Mouse (Mus musculus) limb, embryonic 14.5 days (tissue): ENCODE measurements around the gene Mrps33. TPM values are rescaled to one million over a fixed set of nuclear protein-coding genes. Genes with fewer than 3 reads are reported as not detected.

ENCODE experiments used
- ATAC-seq: fragments of 200-750 bp; cut with Nextera tagmentation; 2 replicates; pipeline ENCODE4 v1.8.0; 2017; ENCODE audit warnings: low read depth, moderate number of reproducible peaks, moderate TSS enrichment; ENCODE audit not compliant: low FRiP score
- DNase-seq: peaks from one replicate; pipeline ENCODE4 v3.0.0-alpha.2; 2015; ENCODE audit warnings: low spot score
- H3K27ac ChIP-seq: fragments of 300-500 bp; sonication (generic); replicated peaks from 2 replicates; pipeline ENCODE4 v1.5.1; 2014; ENCODE audit warnings: low read depth, mild to moderate bottlenecking, low read length, moderate library complexity, mixed read lengths
- H3K27me3 ChIP-seq: fragments of 300-500 bp; sonication (generic); 2 replicates; pipeline ENCODE4 v1.6.1; 2014; ENCODE audit warnings: low read length, mixed read lengths; ENCODE audit not compliant: control insufficient read depth, insufficient read depth
- H3K36me3 ChIP-seq: fragments of 300-500 bp; sonication (generic); 2 replicates; pipeline ENCODE4 v1.6.1; 2014; ENCODE audit warnings: mild to moderate bottlenecking, low read length, moderate library complexity, mixed read lengths; ENCODE audit not compliant: control insufficient read depth, insufficient read depth
- H3K4me1 ChIP-seq: fragments of 300-500 bp; sonication (generic); 2 replicates; pipeline ENCODE4 v1.6.1; 2014; ENCODE audit warnings: antibody characterized with exemption, low read length, mixed read lengths; ENCODE audit not compliant: control insufficient read depth, insufficient read depth
- H3K4me2 ChIP-seq: fragments of 300-500 bp; sonication (generic); replicated peaks from 2 replicates; pipeline ENCODE4 v1.6.1; 2014; ENCODE audit warnings: low read depth, mild to moderate bottlenecking, low read length, moderate library complexity; ENCODE audit not compliant: severe bottlenecking
- H3K4me3 ChIP-seq: fragments of 300-500 bp; sonication (generic); replicated peaks from 2 replicates; pipeline ENCODE4 v1.5.1; 2014; ENCODE audit warnings: low read length
- H3K9ac ChIP-seq: fragments of 300-500 bp; sonication (generic); 2 replicates; pipeline ENCODE4 v1.6.1; 2014; ENCODE audit warnings: mild to moderate bottlenecking, low read depth, low read length, moderate library complexity; ENCODE audit not compliant: severe bottlenecking
- H3K9me3 ChIP-seq: fragments of 300-500 bp; sonication (generic); 2 replicates; pipeline ENCODE4 v1.6.1; 2016; ENCODE audit warnings: low read length; ENCODE audit not compliant: control insufficient read depth
- POLR2A ChIP-seq: fragments of 200-500 bp; IDR thresholded peaks from 2 replicates; pipeline ENCODE4 v1.8.0; 2012; ENCODE audit warnings: inconsistent platforms, mild to moderate bottlenecking, moderate library complexity, borderline replicate concordance; ENCODE audit not compliant: insufficient read depth, insufficient read length; ENCODE audit errors: extremely low read depth
- WGBS: fragments of 180-500 bp; shearing (Covaris S2); extraction: QIAGEN DNeasy Blood & Tissue Kit; methylation state at CpG from one replicate; pipeline ENCODE4 v1.1.7; 2014; 5-methylcytosine and 5-hydroxymethylcytosine counted together
- polyA plus RNA-seq, 2 experiments: library from polyadenylated mRNA; depleted of rRNA in 1 of 2; stranded (reverse) in 1 of 2; unstranded in 1 of 2; fragments of >200 nt; fragmentation: Nextera tagmentation in 1 of 2; extraction: Ambion mirVana in 1 of 2; gene quantifications; 2 replicates each; pipeline versions ENCODE4 v1.2.1 to v1.2.3; 2012 to 2014

Mrps33 gene
- polyA plus RNA-seq, 2 experiments, result 179 to 225 TPM

DNA sequence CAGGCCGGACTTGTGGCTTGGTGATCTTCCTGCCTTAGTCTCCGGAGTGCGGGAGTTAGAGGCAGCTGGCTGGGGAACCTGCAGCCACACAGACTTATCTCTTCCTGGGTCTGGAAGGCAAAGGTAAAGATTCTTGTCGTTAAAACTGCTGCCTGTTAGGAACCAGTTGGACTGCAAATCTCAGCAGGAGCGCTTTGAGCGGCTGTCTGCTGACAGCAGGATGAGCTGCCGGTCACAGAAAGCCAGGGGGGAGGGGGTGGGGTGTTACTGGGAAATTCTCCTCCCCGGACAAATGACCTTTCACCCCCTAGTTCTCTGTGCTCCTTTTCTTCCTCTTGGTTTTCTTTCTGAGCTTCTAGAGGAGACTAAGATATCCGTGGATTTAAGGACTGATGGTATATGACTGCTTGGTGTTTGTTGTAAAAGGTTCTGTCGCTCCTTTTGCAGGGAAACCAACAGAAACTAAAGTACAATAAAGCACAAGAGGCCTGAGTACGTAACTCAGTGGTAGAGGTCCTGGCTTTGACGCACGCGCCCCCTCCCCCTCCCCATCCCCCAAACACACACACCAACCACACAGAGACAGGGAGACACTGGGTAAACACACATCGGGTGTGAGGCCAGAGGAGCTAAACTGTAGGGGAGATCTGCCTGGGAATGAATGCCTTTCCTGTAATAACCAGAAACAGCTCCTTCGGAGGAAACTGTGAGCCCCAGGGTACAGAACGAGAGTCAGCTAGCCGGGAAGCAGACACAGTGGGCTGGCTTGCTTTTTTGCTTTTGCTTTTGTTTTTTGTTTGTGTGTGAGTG lies 29.7 kb downstream of the Mrps33 start:
- TF ChIP-seq POLR2A, result no peak
- Histone ChIP-seq H3K4me1 (peaks cover 14% of the 10 kb centered on the region; the same call in 1 of the 2 replicates), H3K36me3 (no peaks in the 10 kb centered on the region), H3K27ac (peak overlapping the region; percentile 44), H3K4me2 (peak overlapping the region; percentile 53), H3K9ac (peak overlapping the region; percentile 41), H3K4me3 (peak overlapping the region; percentile 14; the same call in 1 of the 2 replicates), H3K27me3 (no peaks in the 10 kb centered on the region), H3K9me3 (no peaks in the 10 kb centered on the region)
- 6% methylated on average over 18 of the region's 18 CpGs for WGBS
- peak; percentile 42 for DNase-seq
- peak; percentile 28; the same call in 1 of the 2 replicates for ATAC-seq

DNA sequence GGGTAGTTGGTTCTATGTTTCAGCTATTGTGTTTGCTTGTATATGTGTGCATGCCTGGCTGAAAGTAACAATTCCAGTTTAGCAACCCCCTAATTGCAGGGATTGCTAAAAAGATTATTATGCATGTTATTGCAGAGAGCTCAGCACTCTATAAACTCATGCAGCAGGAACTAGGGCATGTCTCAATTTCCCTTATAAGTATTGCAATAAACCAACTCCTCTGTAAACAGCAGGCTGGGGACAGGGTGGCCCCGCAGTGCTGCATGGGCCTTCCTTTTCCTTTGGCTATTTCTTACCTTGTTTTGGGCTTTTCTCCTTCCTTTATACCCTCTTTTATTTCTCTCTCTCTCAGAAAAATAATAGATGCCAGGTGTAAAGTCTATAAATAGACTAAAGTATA lies 32.3 kb downstream of the Mrps33 start:
- no peak for DNase-seq
- no peaks in the 10 kb centered on the region for H3K36me3 ChIP-seq
- 37% methylated on average over 1 of the region's 1 CpGs for WGBS
- no peak overlapping the region for H3K27ac ChIP-seq
- H3K9me3 ChIP-seq, result no peaks in the 10 kb centered on the region
- H3K4me3 ChIP-seq, result no peak overlapping the region
- no peak overlapping the region for H3K9ac ChIP-seq
- peaks cover 14% of the 10 kb centered on the region; the same call in 1 of the 2 replicates for H3K4me1 ChIP-seq
- TF ChIP-seq POLR2A, result no peak
- H3K27me3 ChIP-seq, result no peaks in the 10 kb centered on the region
- H3K4me2 ChIP-seq, result no peak overlapping the region
- no peak for ATAC-seq

DNA sequence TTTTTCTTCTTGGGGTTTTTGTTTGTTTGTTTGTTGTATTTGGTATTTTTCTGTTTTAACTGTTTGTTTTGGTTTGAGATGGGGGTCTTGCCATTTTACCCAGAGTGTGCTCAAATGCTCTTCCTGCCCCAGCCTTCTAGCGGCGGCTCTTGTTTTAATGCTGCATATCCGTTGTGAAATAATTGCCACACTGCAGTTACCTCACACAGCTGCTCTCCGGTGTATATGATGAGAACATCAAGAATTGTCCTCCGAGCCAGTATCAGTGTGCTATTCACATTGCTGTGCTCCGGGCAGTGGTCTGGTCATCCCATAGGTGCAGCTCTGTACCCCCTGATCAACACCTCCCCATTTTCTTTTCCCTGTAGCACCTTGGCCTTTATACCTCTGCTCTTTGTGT lies 34.5 kb downstream of the Mrps33 start:
- ATAC-seq, result no peak
- H3K36me3 ChIP-seq, result no peaks in the 10 kb centered on the region
- H3K4me1 ChIP-seq, result peaks cover 6% of the 10 kb centered on the region; the same call in 1 of the 2 replicates
- DNase-seq, result no peak
- no peak overlapping the region for H3K4me3 ChIP-seq
- 90% methylated on average over 6 of the region's 6 CpGs for WGBS
- no peak for TF ChIP-seq POLR2A
- no peaks in the 10 kb centered on the region for H3K27me3 ChIP-seq
- no peak overlapping the region for H3K27ac ChIP-seq
- H3K9ac ChIP-seq, result no peak overlapping the region
- no peaks in the 10 kb centered on the region for H3K9me3 ChIP-seq
- no peak overlapping the region for H3K4me2 ChIP-seq

DNA sequence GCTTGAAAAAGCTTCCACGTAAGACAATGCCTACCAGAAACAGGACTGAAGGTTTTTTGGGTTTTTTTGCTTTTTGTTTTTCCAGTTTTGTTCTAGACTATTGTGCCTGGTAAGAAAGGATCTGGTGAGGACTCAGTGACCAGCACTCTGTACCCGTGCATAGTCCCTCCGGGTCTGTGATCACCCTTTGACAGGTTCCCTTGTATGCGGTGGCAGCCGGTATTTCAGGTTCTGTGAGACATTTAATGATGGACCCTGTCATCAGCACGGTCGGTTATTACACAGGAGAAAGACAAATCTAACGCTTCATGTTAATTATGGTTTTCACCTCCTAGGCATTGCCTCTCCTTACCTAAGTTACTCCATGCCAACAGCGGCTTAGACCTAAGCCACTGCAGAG lies 35.8 kb downstream of the Mrps33 start:
- H3K4me2 ChIP-seq, result no peak overlapping the region
- H3K27me3 ChIP-seq, result no peaks in the 10 kb centered on the region
- no peaks in the 10 kb centered on the region for H3K4me1 ChIP-seq
- 77% methylated on average over 9 of the region's 9 CpGs for WGBS
- ATAC-seq (no peak), DNase-seq (no peak)
- H3K27ac ChIP-seq, result no peak overlapping the region
- no peaks in the 10 kb centered on the region for H3K9me3 ChIP-seq
- no peaks in the 10 kb centered on the region for H3K36me3 ChIP-seq
- TF ChIP-seq POLR2A, result no peak
- H3K9ac ChIP-seq, result no peak overlapping the region
- H3K4me3 ChIP-seq, result no peak overlapping the region

DNA sequence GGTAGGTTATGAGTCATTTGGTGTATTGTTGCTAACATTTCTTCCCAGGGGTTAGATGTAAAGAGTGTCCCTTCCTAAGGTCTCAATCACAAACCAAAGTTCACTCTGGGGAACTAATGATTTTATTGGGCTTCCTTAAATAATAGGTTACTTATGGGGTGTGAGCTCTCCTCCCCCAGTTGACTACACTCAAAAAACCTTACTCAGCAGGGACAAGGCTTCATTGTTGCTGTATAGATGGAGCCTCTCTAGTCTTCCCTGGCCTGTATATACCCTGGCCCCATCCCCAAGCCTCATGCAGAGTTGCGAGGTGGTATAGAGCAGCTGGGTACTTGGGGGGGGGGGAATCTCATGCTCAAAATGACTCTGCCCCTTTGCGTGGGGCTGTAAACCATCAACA lies 53.6 kb downstream of the Mrps33 start:
- Histone ChIP-seq H3K9me3 (no peaks in the 10 kb centered on the region), H3K27ac (no peak overlapping the region), H3K36me3 (no peaks in the 10 kb centered on the region), H3K27me3 (no peaks in the 10 kb centered on the region), H3K9ac (no peak overlapping the region), H3K4me2 (no peak overlapping the region), H3K4me1 (no peaks in the 10 kb centered on the region), H3K4me3 (no peak overlapping the region)
- ATAC-seq (no peak), DNase-seq (no peak)
- no peak for TF ChIP-seq POLR2A
- WGBS, result 89% methylated on average over 2 of the region's 2 CpGs

Other genes with a start within 250 kb of the Mrps33 start
- gene Adck2, start 237.1 kb downstream of the Mrps33 start, polyA plus RNA-seq (2012; rRNA removed), result 17.0 and 19.3 TPM in 2 replicates
- 38.4 and 41.1 TPM in 2 replicates for gene Adck2, start 237.1 kb downstream of the Mrps33 start, polyA plus RNA-seq (2014; fragmentation: Nextera tagmentation; extraction: Ambion mirVana)
- gene Gm42420, start 225.2 kb downstream of the Mrps33 start, polyA plus RNA-seq (2012; rRNA removed), result 0.59 and 1.2 TPM in 2 replicates
- 1.2 and 1.7 TPM in 2 replicates for gene Gm42420, start 225.2 kb downstream of the Mrps33 start, polyA plus RNA-seq (2014; fragmentation: Nextera tagmentation; extraction: Ambion mirVana)
- 148 and 234 TPM in 2 replicates for gene Ndufb2, start 218.4 kb downstream of the Mrps33 start, polyA plus RNA-seq (2012; rRNA removed)
- 347 and 358 TPM in 2 replicates for gene Ndufb2, start 218.4 kb downstream of the Mrps33 start, polyA plus RNA-seq (2014; fragmentation: Nextera tagmentation; extraction: Ambion mirVana)
- gene Braf, start 85.5 kb downstream of the Mrps33 start, polyA plus RNA-seq (2012; rRNA removed), result 14.2 and 15.8 TPM in 2 replicates
- 15.2 and 17.3 TPM in 2 replicates for gene Braf, start 85.5 kb downstream of the Mrps33 start, polyA plus RNA-seq (2014; fragmentation: Nextera tagmentation; extraction: Ambion mirVana)
- gene Tmem178b, start 62.3 kb upstream of the Mrps33 start, polyA plus RNA-seq (2012; rRNA removed), result 2.3 and 2.4 TPM in 2 replicates
- 1.2 TPM in 2 replicates for gene Tmem178b, start 62.3 kb upstream of the Mrps33 start, polyA plus RNA-seq (2014; fragmentation: Nextera tagmentation; extraction: Ambion mirVana)